Mouse (Mus musculus) right cerebral cortex, adult 2 months (tissue): Measurements from ENCODE around the gene Bank1.

Experiments used
- DNase-seq, 2 experiments: peaks; one replicate each; pipeline ENCODE4 v3.0.0; 2021 to 2022; ENCODE audit warnings: low spot score in 2 of 2

Bank1 gene

GRCm38 (mm10) chr3:136252820-136253219 is 73.0 kb downstream of the Bank1 start:
- no peak for DNase-seq

- no peak for DNase-seq
Observed at GRCm38 (mm10) chr3:136251578-136251977, 74.3 kb downstream of the Bank1 start.

GRCm38 (mm10) chr3:136247331-136247730 is 78.5 kb downstream of the Bank1 start:
- DNase-seq: no peak

GRCm38 (mm10) chr3:136244931-136245330 is 80.9 kb downstream of the Bank1 start:
- DNase-seq: no peak

- DNase-seq: no peak
Observed at GRCm38 (mm10) chr3:136238790-136239189, 87.1 kb downstream of the Bank1 start.

- no peak for DNase-seq
Observed at GRCm38 (mm10) chr3:136233507-136233906, 92.4 kb downstream of the Bank1 start.

- no peak for DNase-seq
Observed at GRCm38 (mm10) chr3:136230602-136231151, 95.2 kb downstream of the Bank1 start.

GRCm38 (mm10) chr3:136189661-136190228 is 136.1 kb downstream of the Bank1 start:
- no peak for DNase-seq

GRCm38 (mm10) chr3:136186548-136187113 is 139.2 kb downstream of the Bank1 start:
- DNase-seq: no peak

- DNase-seq: peak; percentile 10 to 21
Observed at GRCm38 (mm10) chr3:136171631-136172030, 154.2 kb downstream of the Bank1 start.

GRCm38 (mm10) chr3:136168071-136168470 is 157.8 kb downstream of the Bank1 start:
- no peak for DNase-seq

GRCm38 (mm10) chr3:136166671-136167070 is 159.2 kb downstream of the Bank1 start:
- DNase-seq: no peak

- peak in 1 of 2 experiments; percentile 6 for DNase-seq
Observed at GRCm38 (mm10) chr3:136166033-136166361, 159.9 kb downstream of the Bank1 start.

- DNase-seq: peak; percentile 39 to 70
Observed at GRCm38 (mm10) chr3:136165167-136166032, 160.5 kb downstream of the Bank1 start.

GRCm38 (mm10) chr3:136158059-136158458 is 167.8 kb downstream of the Bank1 start:
- no peak for DNase-seq

GRCm38 (mm10) chr3:136155555-136155954 is 170.3 kb downstream of the Bank1 start:
- no peak for DNase-seq

- DNase-seq: no peak
Observed at GRCm38 (mm10) chr3:136150886-136151285, 175.0 kb downstream of the Bank1 start.

GRCm38 (mm10) chr3:136147166-136147565 is 178.7 kb downstream of the Bank1 start:
- no peak for DNase-seq

GRCm38 (mm10) chr3:136132013-136132412 is 193.9 kb downstream of the Bank1 start:
- no peak for DNase-seq

- DNase-seq: no peak
Observed at GRCm38 (mm10) chr3:136115478-136116215, 210.2 kb downstream of the Bank1 start.

- no peak for DNase-seq
Observed at GRCm38 (mm10) chr3:136109411-136110139, 216.3 kb downstream of the Bank1 start.
